Mouse (Mus musculus) gastrocnemius, postnatal 4 days (tissue): ENCODE data around the gene Efcab10. TPM values are rescaled to one million over a fixed set of nuclear protein-coding genes. Genes with fewer than 3 reads are reported as not detected.

Source experiments
- DNase-seq, 2 experiments: peaks; one replicate each; pipeline ENCODE4 v3.0.0; 2021 to 2022; ENCODE audit warnings: low spot score in 2 of 2, mixed read lengths in 2 of 2
- long read RNA-seq, 2 experiments: library from polyadenylated mRNA; stranded (forward); transcript quantifications; one replicate each; pipeline ENCODE4 v2.0.0; 2021
- total RNA-seq, 2 experiments: library from RNA; stranded (reverse); gene quantifications; 2 replicates each; pipeline ENCODE4 v1.2.3; 2021

The Efcab10 gene
- not detected for total RNA-seq
- long read RNA-seq, experiment 1, result 0 reads
- long read RNA-seq, experiment 2, result 0 reads

- no peak for DNase-seq
Measured at GRCm38 (mm10) chr12:33394804-33395623, at the start of gene Efcab10. Efcab10 (plus strand) TSS chr12:33394854.

GRCm38 (mm10) chr12:33344970-33345772, 49.5 kb upstream of the Efcab10 start:
- no peak for DNase-seq

GRCm38 (mm10) chr12:33345773-33346435, 48.8 kb upstream of the Efcab10 start:
- DNase-seq, result no peak

GRCm38 (mm10) chr12:33352671-33353070, 42.0 kb upstream of the Efcab10 start:
- DNase-seq, result no peak

- DNase-seq, result no peak
Measured at GRCm38 (mm10) chr12:33358345-33358744, 36.3 kb upstream of the Efcab10 start.

- no peak for DNase-seq
Measured at GRCm38 (mm10) chr12:33359209-33359608, 35.4 kb upstream of the Efcab10 start.

- DNase-seq, result no peak
Measured at GRCm38 (mm10) chr12:33359878-33360482, 34.7 kb upstream of the Efcab10 start.

- DNase-seq, result peak; percentile 45 to 68
Measured at GRCm38 (mm10) chr12:33360729-33361128, 33.9 kb upstream of the Efcab10 start.

- no peak for DNase-seq
Measured at GRCm38 (mm10) chr12:33364511-33364910, 30.1 kb upstream of the Efcab10 start.

- DNase-seq, result no peak
Measured at GRCm38 (mm10) chr12:33365133-33365532, 29.5 kb upstream of the Efcab10 start.

GRCm38 (mm10) chr12:33369555-33369954, 25.1 kb upstream of the Efcab10 start:
- no peak for DNase-seq

GRCm38 (mm10) chr12:33379624-33380445, 14.8 kb upstream of the Efcab10 start:
- DNase-seq, result peak; percentile 47 to 73

GRCm38 (mm10) chr12:33388842-33389241, 5.8 kb upstream of the Efcab10 start:
- DNase-seq, result peak; percentile 45 to 61

GRCm38 (mm10) chr12:33390844-33391560, 3.7 kb upstream of the Efcab10 start:
- no peak for DNase-seq

- DNase-seq, result no peak
Measured at GRCm38 (mm10) chr12:33403265-33403693, 8.6 kb downstream of the Efcab10 start.

GRCm38 (mm10) chr12:33404996-33405395, 10.3 kb downstream of the Efcab10 start:
- no peak for DNase-seq

- DNase-seq, result no peak
Measured at GRCm38 (mm10) chr12:33405398-33406026, 10.9 kb downstream of the Efcab10 start.

- no peak for DNase-seq
Measured at GRCm38 (mm10) chr12:33411580-33412151, 17.0 kb downstream of the Efcab10 start.

GRCm38 (mm10) chr12:33424329-33424728, 29.7 kb downstream of the Efcab10 start:
- DNase-seq, result no peak
